Mouse (Mus musculus) activated CD4-positive, CD25-positive, alpha-beta regulatory T cell (primary cell): ENCODE measurements around the gene Dnajc22. TPM values are rescaled to one million over a fixed set of nuclear protein-coding genes. Genes with fewer than 3 reads are reported as not detected.

Experiments used
- polyA plus RNA-seq, 2 experiments: library from polyadenylated mRNA; unstranded; fragments of 100-300 nt; shearing (Covaris generic); gene quantifications; one replicate each; pipeline ENCODE4 v1.2.1; 2017

The Dnajc22 gene
- under 1 TPM in 1 of 2 experiments, not detected in 1; 0.17 TPM for polyA plus RNA-seq

GRCm38 (mm10) chr15:99092870-99093269, at the start of gene Dnajc22:
TSS of gene Dnajc22 (plus strand) at chr15:99093170.

DNA sequence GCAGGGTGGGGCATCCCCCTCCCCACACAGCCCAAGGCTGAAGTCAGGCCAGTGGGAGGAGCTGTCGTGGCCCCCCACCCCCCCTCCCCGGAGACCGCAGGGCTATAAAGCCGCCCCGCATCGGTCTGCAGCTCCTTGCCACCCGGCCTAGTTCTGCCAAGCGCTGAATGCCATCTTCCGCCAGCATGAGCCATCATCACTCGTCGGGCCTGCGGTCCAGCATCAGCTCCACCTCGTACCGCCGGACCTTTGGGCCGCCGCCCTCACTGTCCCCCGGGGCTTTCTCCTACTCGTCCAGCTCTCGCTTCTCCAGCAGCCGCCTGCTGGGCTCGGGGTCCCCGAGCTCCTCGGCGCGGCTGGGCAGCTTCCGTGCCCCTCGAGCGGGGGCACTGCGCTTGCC, 37.9 kb upstream of the Dnajc22 start, which contains the start of gene Prph:
Gene Prph (plus strand): TSS at position 135 of the 400 bp plus-strand sequence.

GRCm38 (mm10) chr15:99074019-99074599, 18.9 kb upstream of the Dnajc22 start, which contains the start of gene Troap:
TSS of gene Troap (plus strand) at chr15:99074575.

GRCm38 (mm10) chr15:99087253-99088075, 5.5 kb upstream of the Dnajc22 start, which contains the start of gene C1ql4:
TSS of gene C1ql4 (minus strand) at chr15:99087817.

DNA sequence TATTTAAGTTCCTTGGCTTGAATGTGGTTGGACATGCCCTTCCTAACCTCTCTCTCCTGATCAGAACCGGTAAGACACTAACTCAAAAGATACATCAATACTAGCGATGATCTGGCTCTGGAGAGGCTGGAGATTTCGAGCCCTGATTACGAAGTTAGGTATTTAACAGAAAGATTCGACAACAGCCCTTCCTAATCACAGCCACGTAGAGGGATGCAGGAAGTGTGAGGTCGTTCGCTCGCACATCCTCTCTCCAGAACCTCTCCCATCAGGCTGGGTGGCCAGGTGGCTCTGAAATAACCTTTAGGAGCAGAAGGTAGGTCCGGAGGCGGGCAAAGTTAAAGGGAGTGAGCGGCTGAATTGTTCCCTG, 32.7 kb downstream of the Dnajc22 start, which contains the start of gene Spats2:
Gene Spats2 (plus strand): TSS at position 206 of the 370 bp plus-strand sequence.

Other genes with a start within 250 kb of the Dnajc22 start
- 10 to 100 TPM; 22.6 to 25.2 TPM for gene Kmt2d, start 222.0 kb upstream of the Dnajc22 start, polyA plus RNA-seq
- 10 to 100 TPM; 10.6 to 13.1 TPM for gene Rhebl1, start 198.6 kb upstream of the Dnajc22 start, polyA plus RNA-seq
- gene Dhh, start 194.6 kb upstream of the Dnajc22 start, polyA plus RNA-seq: under 1 TPM; 0.05 to 0.32 TPM
- gene Lmbr1l, start 174.9 kb upstream of the Dnajc22 start, polyA plus RNA-seq: 10 to 100 TPM; 60.9 to 68.1 TPM
- 100 to 1,000 TPM; 391 to 489 TPM for gene Tuba1b, start 158.6 kb upstream of the Dnajc22 start, polyA plus RNA-seq
- gene Gm49450, start 139.6 kb upstream of the Dnajc22 start, polyA plus RNA-seq: not detected
- gene Tuba1a, start 139.5 kb upstream of the Dnajc22 start, polyA plus RNA-seq: 100 to 1,000 TPM; 132 to 197 TPM
- gene Tuba1c, start 63.3 kb upstream of the Dnajc22 start, polyA plus RNA-seq: 10 to 100 TPM; 53.1 to 68.1 TPM
- under 1 TPM in 1 of 2 experiments, not detected in 1; 0.36 TPM for gene Prph, start 38.0 kb upstream of the Dnajc22 start, polyA plus RNA-seq
- 1 to 10 TPM; 3.2 to 3.3 TPM for gene Troap, start 18.6 kb upstream of the Dnajc22 start, polyA plus RNA-seq
- under 1 TPM in 1 of 2 experiments, not detected in 1; 0.20 TPM for gene C1ql4, start 5.4 kb upstream of the Dnajc22 start, polyA plus RNA-seq
- under 1 TPM in 1 of 2 experiments, not detected in 1; 0.33 TPM for gene Spats2, start 32.7 kb downstream of the Dnajc22 start, polyA plus RNA-seq
- gene Kcnh3, start 131.7 kb downstream of the Dnajc22 start, polyA plus RNA-seq: 1 to 10 TPM; 1.1 to 4.1 TPM
- 100 to 1,000 TPM in 1 of 2 experiments, 10 to 100 TPM in 1; 99.5 to 122 TPM for gene Mcrs1, start 158.8 kb downstream of the Dnajc22 start, polyA plus RNA-seq
- gene Prpf40b, start 201.9 kb downstream of the Dnajc22 start, polyA plus RNA-seq: 10 to 100 TPM in 1 of 2 experiments, 1 to 10 TPM in 1; 4.3 to 17.1 TPM
- under 1 TPM; 0.32 to 0.38 TPM for gene Fam186b, start 202.7 kb downstream of the Dnajc22 start, polyA plus RNA-seq